Mouse (Mus musculus) testis, adult 2 months (tissue): ENCODE data around the gene Msh5. TPM values are rescaled to one million over a fixed set of nuclear protein-coding genes. Genes with fewer than 3 reads are reported as not detected.
A peak's percentile ranks its signal among the peaks of the same experiment; 100 is the strongest.
"Not testable (repeated sequence)": the region's sequence is repeated elsewhere in the genome, so short reads cannot be mapped to it uniquely, and the experiment has no call there.

Experiments used
- H3K27ac ChIP-seq: fragments of 200-500 bp; 2 replicates; pipeline ENCODE4 v1.5.1; 2012; ENCODE audit warnings: low read depth, low read length; ENCODE audit not compliant: control insufficient read depth, insufficient read depth
- H3K27me3 ChIP-seq: fragments of 200-500 bp; 2 replicates; pipeline ENCODE4 v1.6.1; 2012; ENCODE audit warnings: mild to moderate bottlenecking, low read length, moderate library complexity; ENCODE audit not compliant: control insufficient read depth, insufficient read depth
- H3K36me3 ChIP-seq: fragments of 200-500 bp; 2 replicates; pipeline ENCODE4 v1.6.1; 2012; ENCODE audit warnings: mild to moderate bottlenecking, low read length; ENCODE audit not compliant: control insufficient read depth, insufficient read depth
- H3K4me1 ChIP-seq: fragments of 200-500 bp; 2 replicates; pipeline ENCODE4 v1.6.1; 2012; ENCODE audit warnings: low read length; ENCODE audit not compliant: control insufficient read depth, insufficient read depth
- H3K4me3 ChIP-seq: fragments of 200-500 bp; 2 replicates; pipeline ENCODE4 v1.5.1; 2012; ENCODE audit warnings: low read depth, mild to moderate bottlenecking, low read length, moderate library complexity, mixed read lengths; ENCODE audit not compliant: control insufficient read depth
- CTCF ChIP-seq: fragments of 200-500 bp; IDR thresholded peaks from 2 replicates; pipeline ENCODE4 v1.5.1; 2012; ENCODE audit warnings: low read depth, mild to moderate bottlenecking, inconsistent platforms, low read length, moderate library complexity; ENCODE audit not compliant: control insufficient read depth, insufficient read depth, insufficient replicate concordance
- POLR2A ChIP-seq: fragments of 200-500 bp; IDR thresholded peaks from 2 replicates; pipeline ENCODE4 v1.6.1; 2012; ENCODE audit warnings: low read depth, mild to moderate bottlenecking, inconsistent platforms, low read length, moderate library complexity; ENCODE audit not compliant: control insufficient read depth
- polyA plus RNA-seq: library from polyadenylated mRNA; depleted of rRNA; stranded (reverse); fragments of >200 nt; gene quantifications from 2 replicates; pipeline ENCODE4 v1.2.3, GENCODE M21; 2012

The Msh5 gene
- polyA plus RNA-seq, 1 experiment, result 19.3 TPM

DNA sequence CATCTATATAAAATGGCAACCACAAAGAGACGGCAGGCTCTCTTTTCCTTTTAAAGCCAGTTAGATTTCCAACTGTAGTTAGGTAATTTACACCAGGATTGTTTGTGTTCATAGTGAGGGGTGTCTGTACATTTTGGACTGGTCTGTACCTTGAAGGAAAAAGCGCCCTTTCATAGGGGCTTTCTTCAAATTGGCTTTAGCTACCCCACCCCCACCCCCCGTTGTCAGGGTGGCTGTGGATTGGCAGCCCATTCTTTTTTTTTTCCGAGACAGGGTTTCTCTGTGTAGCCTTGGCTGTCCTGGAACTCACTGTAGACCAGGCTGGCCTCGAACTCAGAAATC lies 49.4 kb downstream of the Msh5 start:
- no peak overlapping the region for H3K4me3 ChIP-seq
- peaks cover 9% of the 10 kb centered on the region for H3K4me1 ChIP-seq
- H3K36me3 ChIP-seq, result no peaks in the 10 kb centered on the region
- TF ChIP-seq CTCF (no peak), POLR2A (no peak)
- H3K27me3 ChIP-seq, result no peaks in the 10 kb centered on the region
- no peak overlapping the region for H3K27ac ChIP-seq

DNA sequence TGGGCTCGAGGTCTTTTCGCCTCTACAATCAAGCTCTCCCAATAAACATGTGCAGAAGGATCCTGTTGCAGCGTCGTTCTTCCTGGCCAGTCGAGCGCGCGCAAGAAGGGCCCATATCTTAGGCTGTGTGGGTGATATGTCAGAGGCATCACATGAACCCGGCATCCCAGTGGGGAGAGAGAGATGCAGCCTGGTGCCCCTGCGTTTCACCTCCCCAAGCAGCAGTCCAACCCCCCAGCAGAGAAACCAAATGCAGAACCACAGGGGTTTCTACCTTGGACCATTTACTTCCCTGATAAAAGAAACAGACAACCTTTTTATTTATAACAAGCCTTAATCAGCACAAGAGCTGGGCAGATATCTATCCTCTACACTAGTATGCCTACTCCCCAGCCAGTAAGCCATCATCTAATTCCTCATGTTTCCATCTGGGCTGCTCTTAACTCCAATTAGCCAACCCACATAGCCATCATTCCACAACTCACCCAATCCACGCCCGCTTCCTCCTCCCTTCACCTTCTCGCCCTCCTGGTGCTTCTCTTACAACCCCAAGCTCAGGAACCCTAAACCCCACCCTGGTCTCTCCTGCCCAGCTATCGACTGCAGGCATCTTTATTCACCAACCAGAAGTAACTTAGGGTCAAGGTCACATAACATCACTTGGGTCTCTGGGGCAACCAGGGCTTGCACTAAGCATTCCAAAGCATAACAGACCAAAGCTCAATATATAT lies 50.0 kb downstream of the Msh5 start:
- Histone ChIP-seq H3K4me3 (no peak overlapping the region), H3K27me3 (no peaks in the 10 kb centered on the region), H3K36me3 (no peaks in the 10 kb centered on the region), H3K4me1 (peaks cover 4% of the 10 kb centered on the region), H3K27ac (no peak overlapping the region; the same call in 1 of the 2 replicates)
- TF ChIP-seq CTCF, result no peak
- no peak for TF ChIP-seq POLR2A

DNA sequence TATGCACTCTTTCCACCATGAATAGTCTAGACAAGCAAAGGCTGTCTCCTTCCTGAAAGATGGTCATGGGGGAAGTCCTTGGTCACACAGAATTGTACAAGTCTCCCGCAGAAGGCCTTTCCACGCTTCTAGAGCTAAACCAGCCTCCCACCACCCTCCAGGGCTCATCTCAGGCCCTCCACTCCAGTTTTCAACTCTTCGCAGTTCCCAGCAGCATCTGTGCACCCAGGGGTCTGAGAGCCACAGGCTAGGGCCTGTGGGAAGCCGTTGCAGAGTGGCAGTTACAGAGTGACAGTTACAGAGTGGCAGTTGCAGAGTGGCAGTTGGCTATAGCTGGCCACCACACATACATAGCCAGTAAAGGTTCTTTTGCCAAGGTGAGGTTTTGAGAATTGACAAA lies 50.6 kb downstream of the Msh5 start:
- not testable (repeated sequence) for H3K36me3 ChIP-seq, H3K4me1 ChIP-seq, H3K4me3 ChIP-seq, H3K27me3 ChIP-seq
- peak overlapping the region; percentile 87 for H3K27ac ChIP-seq

DNA sequence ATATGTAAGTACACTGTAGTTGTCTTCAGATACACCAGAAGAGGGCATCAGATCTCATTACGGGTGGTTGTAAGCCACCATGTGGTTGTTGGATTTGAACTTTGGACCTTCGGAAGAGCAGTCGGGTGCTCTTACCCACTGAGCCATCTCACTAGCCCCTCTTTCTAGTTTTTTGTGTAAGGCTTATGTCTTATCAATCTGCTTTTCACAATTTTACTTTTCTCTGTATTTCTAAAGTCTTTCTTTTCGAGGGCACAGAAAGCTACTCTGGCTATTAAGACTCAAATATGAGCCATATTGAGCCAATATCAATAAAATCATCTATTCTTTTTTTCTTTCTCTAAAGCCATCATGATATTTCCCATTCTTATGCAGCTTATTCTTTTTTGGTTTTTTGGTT lies 51.4 kb downstream of the Msh5 start:
- not testable (repeated sequence) for H3K36me3 ChIP-seq, H3K27me3 ChIP-seq, H3K4me3 ChIP-seq, H3K27ac ChIP-seq, H3K4me1 ChIP-seq

DNA sequence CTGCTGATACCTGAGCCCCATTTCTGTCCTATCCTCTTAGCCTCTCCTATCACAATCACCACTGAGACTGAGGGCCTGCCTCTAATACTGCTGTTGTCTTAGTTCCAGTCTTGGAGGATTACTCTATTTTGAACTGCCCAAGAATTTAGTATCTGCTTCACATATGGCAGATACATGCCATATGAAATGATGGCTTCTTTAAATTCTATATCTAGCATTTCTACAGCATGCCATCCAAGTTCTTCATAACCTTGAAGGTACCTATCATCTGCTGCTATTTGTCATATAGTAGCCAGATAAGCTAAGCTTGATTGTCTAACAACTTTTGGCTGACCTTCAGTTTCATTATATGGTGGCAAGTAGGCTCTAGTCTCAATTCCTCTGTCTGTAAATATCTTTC lies 51.8 kb downstream of the Msh5 start:
- no peak overlapping the region for H3K27ac ChIP-seq
- no peaks in the 10 kb centered on the region; the same call in 1 of the 2 replicates for H3K4me1 ChIP-seq
- no peaks in the 10 kb centered on the region for H3K36me3 ChIP-seq
- no peaks in the 10 kb centered on the region for H3K27me3 ChIP-seq
- no peak overlapping the region for H3K4me3 ChIP-seq
- TF ChIP-seq CTCF, result no peak
- TF ChIP-seq POLR2A, result no peak

DNA sequence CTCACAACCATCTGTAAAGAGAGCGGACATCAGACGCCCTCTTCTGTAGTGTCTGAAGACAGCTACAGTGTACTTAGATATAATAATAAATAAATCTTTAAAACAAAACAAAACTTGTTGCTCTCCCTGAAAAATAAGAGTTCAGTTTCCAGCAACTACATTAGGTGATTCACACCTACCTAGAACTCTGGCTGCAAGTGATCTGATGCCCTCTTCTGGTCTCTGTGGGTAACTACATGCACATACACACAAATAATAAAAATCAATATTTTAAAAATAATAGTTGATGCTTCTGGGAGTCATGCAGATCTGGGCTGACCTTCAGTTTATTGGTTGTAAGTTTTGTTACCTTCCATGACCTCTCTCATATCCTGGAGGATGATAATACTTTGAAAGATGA lies 62.3 kb downstream of the Msh5 start:
- Histone ChIP-seq H3K27me3 (no peaks in the 10 kb centered on the region), H3K4me3 (no peak overlapping the region), H3K36me3 (no peaks in the 10 kb centered on the region)

DNA sequence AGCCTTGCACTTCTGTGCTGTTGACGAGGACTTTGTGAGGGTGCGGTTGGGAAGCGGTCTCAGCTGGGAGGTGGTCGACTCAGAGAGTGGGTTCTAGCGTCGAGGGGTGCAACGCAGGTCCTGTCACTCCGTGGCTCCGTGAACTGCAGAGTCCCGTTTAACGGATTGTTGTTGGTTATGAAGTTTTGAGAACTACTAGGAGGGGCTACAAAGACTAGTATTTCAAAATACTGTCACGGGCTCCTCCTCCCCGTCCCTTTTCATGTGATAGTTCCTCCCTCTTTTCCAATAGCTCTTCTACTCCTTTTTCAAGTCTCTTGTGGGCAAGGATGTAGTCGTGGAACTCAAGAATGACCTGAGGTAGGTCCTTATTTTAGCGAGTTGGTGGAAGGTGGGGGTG lies 64.2 kb downstream of the Msh5 start:
- TF ChIP-seq CTCF (no peak), POLR2A (no peak)
- no peaks in the 10 kb centered on the region for H3K36me3 ChIP-seq
- peaks cover 12% of the 10 kb centered on the region for H3K4me1 ChIP-seq
- peak overlapping the region; percentile 92 for H3K27ac ChIP-seq
- H3K27me3 ChIP-seq, result no peaks in the 10 kb centered on the region
- H3K4me3 ChIP-seq, result peak overlapping the region; percentile 83

More for the DNA sequence above, 62.3 kb downstream of the Msh5 start:
- no peak overlapping the region for H3K27ac ChIP-seq
- H3K4me1 ChIP-seq, result peaks cover 2% of the 10 kb centered on the region; the same call in 1 of the 2 replicates
- TF ChIP-seq POLR2A, result no peak
- no peak for TF ChIP-seq CTCF

DNA sequence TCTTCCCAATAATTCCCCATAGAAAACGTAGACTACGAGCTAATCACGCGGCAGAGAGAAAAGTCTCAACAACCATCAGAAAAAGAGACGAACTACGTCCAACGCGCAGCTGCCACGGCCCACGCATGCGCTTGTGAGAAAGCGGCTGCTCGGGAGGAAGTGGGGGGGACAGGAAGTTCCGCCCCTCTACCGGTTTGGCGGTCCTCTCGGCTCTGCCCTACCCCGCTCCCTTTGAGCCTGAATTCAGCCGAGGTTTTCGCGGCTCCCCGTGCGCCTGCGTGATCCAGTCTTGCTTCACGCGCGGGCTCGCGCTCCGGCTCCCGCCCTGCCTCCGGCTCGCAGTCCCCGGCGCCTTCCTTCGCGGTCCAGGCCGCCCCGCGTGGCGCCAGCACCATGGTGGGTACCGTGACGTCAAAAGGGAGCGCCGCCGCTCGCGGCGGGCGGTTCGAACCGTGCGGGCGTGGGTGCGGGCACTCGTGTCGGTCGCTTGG lies 64.8 kb downstream of the Msh5 start, which contains the start of gene Lsm2:
Gene Lsm2, plus strand, starts transcription at position 173 of the 491 bp plus-strand sequence.
- H3K36me3 ChIP-seq, result no peaks in the 10 kb centered on the region
- peak within 1 kb of the TSS; percentile 92 for H3K27ac ChIP-seq
- H3K4me1 ChIP-seq, result peaks cover 17% of the 10 kb centered on the region
- TF ChIP-seq CTCF (no peak), POLR2A (peak; percentile 95)
- peak within 1 kb of the TSS; percentile 83 for H3K4me3 ChIP-seq
- H3K27me3 ChIP-seq, result no peaks in the 10 kb centered on the region

DNA sequence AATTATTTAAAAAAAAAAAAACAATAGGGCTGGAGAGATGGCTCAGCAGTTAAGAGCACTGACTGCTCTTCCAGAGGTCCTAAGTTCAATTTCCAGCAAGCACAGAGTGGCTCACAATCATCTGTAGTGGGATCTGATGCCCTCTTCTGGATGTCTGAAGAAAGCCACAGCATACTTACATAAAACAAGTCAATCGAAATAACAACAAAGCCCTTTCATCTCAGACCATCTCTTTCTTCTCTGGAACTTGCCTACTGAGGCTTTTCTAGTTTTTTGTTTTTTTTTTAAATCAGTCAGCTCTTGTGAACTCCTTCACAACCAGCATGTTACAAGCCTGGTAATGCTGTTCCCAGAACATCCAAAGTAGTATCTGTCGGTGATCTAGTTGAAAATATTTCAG lies 65.9 kb downstream of the Msh5 start:
- no peak overlapping the region for H3K4me3 ChIP-seq
- TF ChIP-seq POLR2A (no peak), CTCF (no peak)

More for the DNA sequence above, 65.9 kb downstream of the Msh5 start:
- Histone ChIP-seq H3K36me3 (no peaks in the 10 kb centered on the region), H3K27me3 (no peaks in the 10 kb centered on the region), H3K4me1 (peaks cover 17% of the 10 kb centered on the region), H3K27ac (no peak overlapping the region)
